Mouse (Mus musculus) thymus, postnatal 36 days (tissue): ENCODE results near the gene D130043K22Rik.

Source experiments
- DNase-seq, 2 experiments: peaks; one replicate each; pipeline ENCODE4 v3.0.0; 2022; ENCODE audit warnings: mixed read lengths in 2 of 2

D130043K22Rik gene

DNA sequence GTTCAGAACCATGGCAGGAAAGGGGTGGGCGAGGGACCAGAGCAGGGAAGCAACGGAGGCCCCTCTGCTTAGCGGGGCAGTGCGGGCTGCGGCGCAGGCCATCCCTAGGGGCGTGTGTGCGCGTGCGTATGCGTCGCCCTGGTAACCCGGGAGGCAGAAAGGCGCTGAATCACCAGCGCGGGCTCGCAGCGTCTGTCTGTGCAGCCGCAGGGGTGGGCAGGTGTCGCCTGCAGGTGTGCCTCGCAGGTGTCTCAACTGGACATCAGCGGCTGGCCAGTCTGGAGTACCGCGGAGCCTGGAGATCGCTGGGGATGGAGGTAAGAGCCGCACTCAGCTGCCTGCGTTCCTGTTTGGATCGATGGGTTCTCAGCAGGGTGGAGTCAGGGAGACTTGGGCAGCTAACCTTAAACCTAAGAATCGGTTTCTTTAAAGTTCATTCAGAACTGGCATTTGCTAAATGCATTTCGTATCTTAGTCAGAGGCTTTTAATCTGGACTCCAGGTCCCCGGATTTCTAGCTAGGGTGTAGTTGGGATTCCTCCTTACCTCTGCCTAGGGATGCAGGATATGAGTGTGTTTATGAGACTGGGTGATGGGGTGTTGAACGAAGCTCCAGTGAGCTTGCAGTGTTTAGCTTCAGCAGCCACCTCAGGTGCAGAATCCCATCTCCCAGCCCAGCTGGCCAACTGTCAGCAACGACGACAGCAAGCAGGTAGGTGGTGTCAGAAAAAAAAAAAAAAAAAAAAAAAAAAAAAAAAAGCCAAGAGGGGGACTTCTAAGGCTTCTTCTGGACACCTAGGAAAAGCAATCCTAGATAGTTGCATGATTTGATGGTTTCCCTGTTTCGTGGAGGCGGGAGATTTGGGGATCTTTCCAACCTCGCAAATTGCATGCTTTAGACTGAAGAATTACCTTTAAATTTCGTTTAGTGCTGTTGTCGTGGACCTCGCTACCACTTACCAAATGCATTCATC, at the start of gene D130043K22Rik:
Gene D130043K22Rik (plus strand): TSS at position 153 of the 973 bp plus-strand sequence.
- peak; percentile 27 to 48 for DNase-seq

DNA sequence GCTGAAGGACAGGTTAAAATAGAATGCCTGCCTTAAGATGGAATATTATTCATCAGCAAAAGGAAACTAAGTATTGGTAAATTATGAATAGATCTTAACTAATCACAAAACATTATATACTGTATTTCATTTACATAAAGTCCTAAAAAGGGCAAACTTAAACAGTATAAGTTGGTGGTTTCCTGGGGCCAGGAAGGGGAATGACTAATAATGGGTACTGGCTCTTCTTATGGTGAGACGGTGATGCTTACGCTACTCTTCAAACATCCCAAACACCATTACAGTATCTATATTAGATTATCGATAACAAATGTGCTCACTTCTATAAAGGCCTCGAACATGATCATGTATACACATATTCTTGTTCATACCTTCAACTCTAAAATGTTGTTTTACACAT, 46.2 kb upstream of the D130043K22Rik start:
- DNase-seq = no peak

DNA sequence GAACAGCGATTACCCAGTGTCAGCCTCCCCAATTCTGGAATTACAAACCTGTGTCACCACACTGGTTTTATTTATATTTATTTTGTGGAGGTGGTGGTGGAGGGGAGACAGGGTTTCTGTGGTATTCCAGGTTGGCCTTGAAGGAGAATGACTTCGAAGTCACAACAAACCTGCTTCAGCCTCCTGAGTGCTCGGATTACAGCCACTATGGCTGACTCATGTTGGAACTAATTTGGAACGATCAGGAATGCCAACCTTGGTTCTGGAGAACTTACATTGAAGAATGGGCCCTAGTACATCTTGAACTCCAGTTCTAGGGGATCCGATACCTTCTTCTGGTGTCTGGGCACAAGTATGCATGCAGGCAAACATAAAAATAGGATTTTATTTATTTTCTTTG, 45.6 kb upstream of the D130043K22Rik start:
- no peak for DNase-seq

DNA sequence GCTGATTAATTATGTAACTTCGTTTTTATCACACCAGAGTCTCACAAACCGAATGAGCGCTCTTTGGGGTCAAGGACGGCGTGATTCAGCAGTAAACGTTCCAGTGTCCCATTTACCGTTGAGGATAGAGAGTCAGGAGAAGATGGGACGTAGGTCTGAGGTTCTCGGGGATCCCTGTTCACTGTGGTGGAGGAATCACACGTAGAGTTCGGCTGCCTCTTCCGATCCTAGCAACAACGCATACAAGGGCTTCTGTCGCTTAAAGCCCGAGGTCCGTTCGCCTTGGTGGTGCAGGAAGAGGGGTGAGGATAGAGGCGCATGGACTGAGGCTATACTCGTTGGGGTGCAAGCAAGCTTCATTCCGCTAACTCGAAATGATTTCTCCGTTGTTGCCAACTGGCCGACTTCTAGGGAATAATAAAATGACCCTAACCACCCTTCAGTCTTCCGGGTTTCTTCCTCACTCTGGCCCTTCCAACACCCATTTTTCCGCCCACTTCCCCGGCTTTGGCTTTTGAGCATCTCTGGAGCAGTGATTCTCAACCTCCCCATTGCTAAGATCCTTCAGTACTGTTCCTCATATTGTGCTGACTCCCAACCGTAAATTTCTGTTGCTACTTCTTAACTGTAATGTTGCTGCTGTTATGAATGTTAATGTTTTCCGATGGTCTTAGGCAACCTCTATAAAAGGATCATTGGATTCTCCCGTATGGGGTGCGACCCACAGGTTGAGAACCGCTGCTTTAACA, 44.8 kb upstream of the D130043K22Rik start:
- peak; percentile 49 for DNase-seq

DNA sequence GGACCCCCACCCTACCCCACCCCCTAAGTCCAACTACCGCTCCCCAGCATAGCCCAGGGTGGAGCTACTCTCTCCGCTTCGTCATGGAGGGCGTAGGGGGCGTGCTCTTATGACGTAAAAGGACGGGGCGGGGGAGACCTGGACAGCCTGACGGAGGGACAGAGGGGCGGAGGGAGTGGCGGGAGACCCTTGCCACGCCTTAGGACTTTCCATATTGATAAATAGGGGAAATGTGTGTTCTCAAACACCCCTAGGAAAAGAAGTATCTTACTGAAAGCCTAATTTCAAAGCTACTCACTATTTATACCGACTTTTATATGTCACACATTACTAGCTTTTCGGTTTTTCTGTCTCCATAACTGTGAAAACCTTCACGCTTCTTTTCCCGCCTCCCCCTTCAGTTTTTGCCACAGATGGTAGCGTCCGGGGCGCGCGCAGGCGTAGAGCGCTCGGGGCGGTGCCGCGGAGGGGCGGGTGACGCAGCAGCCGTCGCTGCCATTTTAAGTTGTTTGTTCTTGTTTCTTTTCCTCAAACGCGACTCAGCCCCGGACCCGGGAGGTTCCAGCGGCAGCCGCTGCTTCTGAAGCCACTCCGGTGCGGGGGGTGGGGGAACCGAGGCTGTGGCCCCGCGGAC, 44.1 kb upstream of the D130043K22Rik start:
- DNase-seq = peak; percentile 97 to 98

DNA sequence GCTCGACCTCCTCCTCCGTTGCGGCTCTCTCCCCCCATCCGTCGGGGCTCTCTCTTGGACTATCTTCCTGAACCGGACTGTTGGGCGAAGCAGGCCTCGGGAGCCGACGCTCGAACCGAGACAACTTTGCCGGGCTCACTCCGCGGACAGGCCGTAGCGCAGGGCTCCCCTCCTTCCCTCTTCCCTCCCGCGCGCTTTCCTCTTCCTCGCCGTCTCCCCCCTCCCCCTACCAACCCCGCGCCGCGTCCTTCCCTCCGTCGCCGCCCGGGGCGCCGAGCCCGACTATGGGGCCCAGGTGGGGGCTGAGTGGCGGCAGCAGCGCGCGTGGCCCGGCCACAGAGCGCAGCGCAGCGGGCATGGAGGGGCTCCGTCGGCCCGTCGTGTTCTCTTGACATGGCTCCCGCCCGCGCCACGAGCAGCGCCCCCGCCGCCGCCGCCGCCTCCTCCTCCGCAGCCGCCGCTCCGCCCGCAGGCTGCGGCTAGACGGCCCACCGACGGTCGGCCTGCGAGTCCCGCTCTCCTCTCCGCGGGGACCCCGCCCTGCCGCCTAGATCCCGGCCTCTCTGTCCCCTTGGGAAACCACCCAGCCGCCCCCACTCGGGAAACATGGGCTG, 43.5 kb upstream of the D130043K22Rik start, which contains the start of gene BC005537:
Gene BC005537 (plus strand): TSS at position 350 of the 614 bp plus-strand sequence.
- peak in 1 of 2 experiments; percentile 79 for DNase-seq

DNA sequence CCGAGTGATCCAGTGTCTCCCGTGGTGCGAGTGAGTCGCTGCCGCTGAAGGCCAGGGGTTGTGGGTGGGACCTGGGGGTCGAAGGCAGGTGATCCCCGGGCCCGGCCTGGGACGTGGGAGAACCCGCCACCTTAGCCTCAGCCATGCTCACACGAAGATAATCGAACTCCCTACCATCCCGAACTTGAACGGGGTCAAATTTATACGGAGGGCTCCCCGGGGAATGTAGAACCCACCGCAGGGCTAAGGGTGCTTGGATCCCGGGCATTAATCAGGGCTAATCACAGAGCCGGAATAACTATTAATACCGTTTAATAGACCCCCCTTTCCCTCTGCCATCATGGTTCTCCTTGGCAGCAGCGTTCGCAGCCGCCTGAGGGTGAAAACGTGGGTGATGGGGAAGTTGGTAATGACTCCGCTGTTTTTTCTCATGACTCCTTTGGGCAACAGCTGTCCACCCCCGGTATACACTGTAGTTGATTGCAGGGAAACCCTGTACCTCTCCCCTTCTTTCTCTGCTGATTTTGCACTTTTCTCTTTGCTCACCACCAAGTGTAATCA, 42.7 kb upstream of the D130043K22Rik start:
- DNase-seq = peak; percentile 22 to 49

DNA sequence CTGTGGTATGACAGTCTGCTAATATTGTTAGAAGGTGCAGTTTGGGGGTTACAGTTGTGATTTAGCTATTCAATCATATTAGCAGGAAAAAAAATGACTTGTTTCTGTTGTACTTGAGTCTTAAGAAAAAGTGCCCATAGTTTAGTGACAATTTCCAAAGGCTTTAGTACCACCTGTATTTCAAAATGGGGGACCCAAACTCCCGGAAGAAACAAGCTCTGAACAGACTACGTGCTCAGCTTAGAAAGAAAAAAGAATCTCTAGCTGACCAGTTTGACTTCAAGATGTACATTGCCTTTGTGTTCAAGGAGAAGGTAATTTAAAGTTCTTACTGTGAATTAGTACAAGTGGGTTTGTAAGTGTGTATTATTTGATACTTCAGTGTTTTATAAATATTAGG, 41.7 kb upstream of the D130043K22Rik start:
- DNase-seq = no peak

DNA sequence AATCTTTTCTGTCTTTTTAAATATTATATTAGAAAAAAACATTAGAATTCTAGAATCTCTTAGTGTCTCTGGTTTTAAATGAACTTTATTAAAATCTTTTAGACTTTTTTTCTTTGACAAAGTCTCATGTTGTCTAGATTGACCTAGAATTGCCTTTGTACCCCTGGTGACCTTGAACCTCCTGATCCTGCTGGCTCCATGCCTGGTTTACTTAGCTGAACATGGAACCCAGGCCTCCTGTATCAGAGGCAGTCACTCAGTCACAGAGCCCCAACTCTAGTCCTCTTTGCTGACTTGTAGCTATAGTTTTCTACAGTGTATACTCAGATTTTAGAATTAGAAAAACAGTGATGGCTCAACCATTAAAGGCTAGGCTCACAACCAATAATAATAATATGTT, 38.9 kb upstream of the D130043K22Rik start:
- no peak for DNase-seq

DNA sequence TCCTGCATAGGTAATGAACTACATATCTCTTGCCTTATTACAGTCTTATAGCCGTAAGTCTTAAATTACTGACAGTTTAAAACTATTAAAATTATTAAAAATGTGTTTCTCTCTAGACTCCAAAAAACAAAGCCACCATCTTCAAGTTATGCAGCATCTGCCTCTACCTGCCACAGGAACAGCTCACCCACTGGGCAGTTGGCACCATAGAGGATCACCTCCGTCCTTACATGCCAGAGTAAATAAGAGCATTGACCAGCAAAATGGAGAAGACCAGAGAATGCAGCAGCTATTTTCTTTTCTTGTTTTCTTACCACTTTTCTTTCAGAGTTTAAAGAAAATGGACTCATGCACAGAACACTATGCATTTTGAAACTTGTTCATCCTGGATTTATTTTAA, 32.4 kb upstream of the D130043K22Rik start:
- DNase-seq = no peak

DNA sequence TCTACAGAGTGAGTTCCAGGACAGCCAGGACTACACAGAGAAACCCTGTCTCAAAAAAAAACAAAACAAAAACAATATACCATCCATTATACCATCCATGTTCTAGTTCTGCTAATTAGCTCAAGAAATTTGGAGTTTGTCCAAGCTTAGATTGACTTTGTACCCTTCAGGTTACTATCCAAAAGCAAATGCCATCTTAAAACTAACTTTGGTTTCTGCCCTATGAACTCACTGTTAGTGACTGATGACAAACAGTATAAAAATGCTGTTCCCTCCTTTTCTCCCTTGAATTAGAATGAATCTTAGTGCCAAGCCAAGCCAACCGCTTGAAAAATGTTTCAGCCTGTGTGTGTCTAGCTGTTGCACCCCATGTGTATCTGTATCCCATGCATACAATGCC, 30.3 kb upstream of the D130043K22Rik start:
- no peak for DNase-seq

DNA sequence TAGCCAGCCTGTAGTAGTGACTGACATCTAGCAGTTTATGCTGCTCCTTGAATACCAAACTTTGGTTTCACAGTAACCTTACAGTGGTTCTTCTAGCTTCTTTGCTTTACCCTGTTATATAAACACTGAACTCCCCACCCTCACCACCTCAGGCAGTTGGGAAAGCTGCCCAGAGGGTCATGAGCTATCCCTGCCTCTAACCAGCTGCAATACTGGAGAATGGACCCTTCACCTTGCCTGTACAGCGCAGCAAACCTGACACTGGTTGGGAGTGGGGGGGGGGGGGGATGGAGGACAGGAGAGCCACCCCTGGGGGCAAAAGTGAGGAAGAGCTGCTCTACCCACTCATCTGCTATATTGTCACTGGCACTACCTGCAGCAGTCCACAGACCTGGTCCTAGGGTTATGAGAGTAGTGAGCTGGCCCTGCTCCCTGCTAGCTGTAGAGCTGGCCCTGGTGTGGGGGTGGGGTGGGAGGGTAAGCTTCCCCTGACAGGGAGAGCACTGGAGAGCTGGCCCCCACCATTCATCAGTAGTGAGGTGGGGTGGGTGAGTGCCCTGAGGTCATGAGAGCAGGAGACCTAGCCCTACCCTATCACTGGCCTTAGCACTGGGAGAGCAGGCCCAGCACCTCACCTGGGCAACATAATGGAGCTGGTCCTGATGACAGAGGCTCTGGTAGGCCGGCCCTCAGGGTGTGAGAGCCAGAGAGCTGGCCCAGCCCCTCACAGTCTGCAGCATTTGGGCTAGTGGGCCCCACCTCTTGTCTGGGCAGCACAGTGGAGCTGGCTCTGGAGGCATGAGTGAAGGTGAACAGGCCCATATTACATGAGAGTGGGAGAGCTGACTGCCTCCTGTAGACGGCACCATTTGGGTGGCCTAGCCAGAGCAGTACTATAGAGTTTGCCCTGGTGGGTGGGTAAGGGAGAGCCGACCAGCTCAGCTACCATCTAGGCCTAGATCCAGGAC, 28.5 kb upstream of the D130043K22Rik start:
- DNase-seq = peak in 1 of 2 experiments; percentile 17

DNA sequence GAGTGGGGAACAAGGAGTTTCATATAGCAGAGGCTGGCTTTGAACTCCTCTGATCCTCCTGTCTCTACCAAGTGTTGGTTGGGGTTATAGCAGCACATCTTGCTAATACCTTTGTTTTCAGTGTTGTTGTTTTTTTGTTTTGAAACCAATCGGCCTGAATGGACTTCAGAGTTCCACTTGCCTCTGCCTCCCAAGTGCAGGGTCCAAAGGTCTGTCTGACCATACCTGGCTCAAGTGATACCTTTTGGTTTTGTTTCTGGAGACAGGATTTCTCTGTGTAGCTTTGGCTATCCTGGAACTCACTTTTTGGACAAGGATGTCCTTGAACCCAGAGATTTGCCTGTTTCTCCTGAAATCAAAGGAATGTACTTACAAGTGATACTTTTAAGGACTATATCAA, 25.0 kb upstream of the D130043K22Rik start:
- DNase-seq = no peak

DNA sequence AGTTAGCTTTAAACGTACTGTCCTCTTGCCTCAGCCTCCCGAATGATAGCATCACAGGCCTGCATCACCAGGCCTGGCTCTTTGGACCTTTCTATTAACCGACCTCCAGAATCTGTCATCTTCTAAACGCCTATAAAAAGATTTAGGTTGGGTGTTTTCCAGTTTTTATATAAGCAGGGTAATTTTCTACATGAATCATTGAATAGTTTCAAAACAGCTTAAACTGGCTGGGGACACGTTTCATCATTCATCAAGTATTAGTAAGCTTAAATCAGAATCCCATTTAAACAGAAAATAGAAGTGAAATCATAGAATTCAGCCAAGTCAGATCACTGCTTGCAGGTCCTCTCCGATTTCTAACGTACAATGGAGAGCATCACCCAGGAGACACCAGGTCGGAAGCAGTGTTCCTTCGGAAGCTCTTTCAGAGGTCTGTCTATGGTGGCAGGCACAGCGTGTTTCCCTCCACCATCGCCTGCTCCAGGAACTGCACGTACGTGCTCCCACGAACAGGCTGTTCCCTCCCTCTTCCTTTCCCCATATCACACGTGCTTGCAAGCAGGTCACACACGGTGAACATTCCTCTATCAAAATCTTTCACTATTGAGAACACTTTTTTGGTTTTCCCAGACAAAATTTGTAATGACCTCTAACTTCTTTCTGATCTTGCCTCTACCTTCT, 22.1 kb upstream of the D130043K22Rik start:
- no peak for DNase-seq

DNA sequence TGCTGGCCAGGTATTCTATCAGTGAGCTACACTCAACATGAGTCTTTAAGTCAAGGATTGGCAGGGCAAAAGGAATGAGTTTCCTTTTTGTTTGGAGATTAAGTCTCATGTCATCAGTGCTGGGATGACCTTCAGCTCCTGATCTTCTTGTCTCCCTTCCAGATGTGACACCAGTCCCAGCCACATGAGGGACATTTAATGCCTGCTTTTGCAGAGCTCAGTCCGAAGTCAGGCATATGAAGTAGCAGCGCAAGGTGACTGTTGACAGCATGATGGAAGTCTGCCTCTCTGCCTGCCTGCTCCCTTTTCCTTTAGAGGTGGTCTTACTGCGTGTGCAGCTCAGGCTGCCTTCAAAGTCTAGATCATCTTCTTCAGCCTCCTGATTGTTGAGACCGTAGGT, 20.3 kb upstream of the D130043K22Rik start:
- no peak for DNase-seq

DNA sequence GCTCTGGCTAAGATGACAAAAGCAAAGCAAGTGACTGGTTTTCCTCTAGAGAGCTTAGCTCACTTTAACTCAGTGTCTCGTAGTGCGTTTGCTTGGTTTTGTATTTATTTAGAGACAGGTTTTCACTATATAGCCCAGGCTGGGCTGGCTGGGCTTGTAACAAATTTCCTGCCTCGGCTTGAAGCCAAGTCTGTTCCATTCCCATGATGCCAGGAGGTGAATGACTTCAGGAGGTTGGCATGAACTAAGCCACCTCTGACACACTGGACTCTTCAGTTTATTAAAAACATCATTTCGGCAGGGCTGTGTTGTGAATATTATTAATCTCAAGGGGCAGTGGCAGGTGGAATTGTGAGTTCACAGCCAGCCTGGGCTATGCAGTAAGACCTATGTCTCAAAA, 19.3 kb upstream of the D130043K22Rik start:
- DNase-seq = no peak

DNA sequence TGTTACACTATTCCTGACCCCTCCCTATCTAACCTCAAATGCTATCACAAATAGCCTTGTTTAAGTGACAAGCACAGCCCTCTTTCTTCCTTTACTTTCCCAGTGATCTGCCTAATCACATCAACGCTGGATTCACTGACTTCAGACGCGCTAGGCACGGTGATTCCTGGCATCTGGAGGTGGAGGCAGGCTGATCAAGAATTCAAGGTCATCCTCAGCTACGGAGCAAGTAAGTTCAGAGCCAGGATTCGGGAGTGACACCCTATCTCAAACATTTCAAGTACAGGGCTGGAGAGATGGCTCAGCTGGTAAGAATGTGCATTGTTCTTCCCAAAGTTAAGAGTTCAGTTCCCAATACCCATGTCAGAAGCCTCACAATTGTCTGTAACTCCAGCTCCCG, 18.8 kb upstream of the D130043K22Rik start:
- no peak for DNase-seq

DNA sequence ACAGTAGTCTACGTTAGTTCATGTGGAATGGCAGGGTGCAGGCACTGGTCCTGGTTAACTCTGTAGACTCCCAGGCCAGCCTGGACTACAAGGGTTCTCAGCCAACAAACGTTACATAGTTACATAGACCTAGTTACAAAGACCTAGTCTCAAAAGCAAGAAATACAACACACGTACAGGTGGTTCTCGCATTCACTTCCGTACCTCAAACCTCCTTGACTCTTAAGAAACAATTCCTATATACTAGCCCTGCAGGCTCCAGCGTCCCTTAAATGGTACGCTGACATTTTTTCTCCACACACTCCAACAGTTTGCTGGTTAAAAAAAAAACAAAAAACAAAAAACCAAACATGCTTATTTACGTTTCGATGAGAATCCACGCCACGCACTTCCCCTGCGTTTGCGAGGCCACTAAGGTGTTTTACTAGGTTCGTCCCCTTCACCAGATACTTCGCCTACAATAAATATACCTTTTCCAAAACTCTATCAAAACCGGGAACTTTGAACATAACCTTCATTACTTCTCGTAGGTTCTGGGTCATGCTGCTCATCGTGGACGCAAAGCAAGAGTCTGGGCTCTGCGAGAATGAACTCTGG, 14.1 kb upstream of the D130043K22Rik start:
- DNase-seq = peak; percentile 8 to 11

DNA sequence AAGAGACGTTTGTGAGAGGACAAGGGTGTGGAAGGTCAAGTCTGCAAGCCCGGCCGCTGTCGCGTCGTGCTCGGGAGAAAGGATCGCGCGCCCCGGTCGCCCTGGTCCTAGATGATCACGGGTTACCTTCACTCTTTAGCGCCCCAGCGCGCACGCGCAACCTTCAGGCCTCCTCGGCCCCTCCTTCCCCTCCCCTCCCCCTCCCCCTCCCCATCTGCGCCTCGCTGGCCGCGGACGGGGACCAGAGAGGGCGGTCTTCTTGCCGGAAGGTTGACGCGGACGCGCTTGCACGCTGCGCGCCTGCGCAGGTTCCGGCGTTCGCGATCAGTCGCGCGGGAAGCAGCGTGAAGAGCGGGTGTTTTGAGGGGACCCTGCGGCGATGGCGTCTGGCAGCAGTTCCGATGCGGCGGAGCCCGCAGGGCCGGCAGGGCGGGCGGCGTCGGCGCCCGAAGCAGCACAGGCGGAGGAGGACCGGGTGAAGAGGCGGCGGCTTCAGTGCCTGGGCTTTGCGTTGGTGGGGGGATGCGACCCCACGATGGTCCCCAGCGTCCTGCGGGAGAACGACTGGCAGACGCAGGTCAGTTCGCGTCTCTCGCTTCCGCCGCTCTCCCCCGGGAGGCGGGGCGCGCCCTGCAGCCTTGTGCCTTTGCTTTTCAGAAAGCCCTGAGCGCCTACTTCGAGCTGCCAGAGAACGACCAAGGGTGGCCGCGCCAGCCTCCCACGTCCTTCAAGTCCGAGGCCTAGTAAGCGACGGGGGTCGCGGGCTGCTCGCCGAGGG, 13.4 kb upstream of the D130043K22Rik start, which contains the start of the genes Acot13 and Tdp2:
Gene Acot13 (minus strand): TSS at position 188 of the 778 bp plus-strand sequence.
Gene Tdp2 (plus strand): TSS at position 327 of the 778 bp plus-strand sequence.
- peak; percentile 91 to 96 for DNase-seq
